Mouse (Mus musculus) liver (tissue): ENCODE measurements around the gene Iqcm.
"Not testable (repeated sequence)": the region's sequence is repeated elsewhere in the genome, so short reads cannot be mapped to it uniquely, and the experiment has no call there.

Experiments used
- DNase-seq: peaks from one replicate; pipeline ENCODE4 v3.0.0-alpha.2; 2020; ENCODE audit warnings: mixed read lengths

Gene Iqcm

GRCm38 (mm10) chr8:75448394-75448793 is at the start of gene Iqcm:
Gene Iqcm (plus strand): TSS chr8:75448694.
- no peak for DNase-seq

DNA sequence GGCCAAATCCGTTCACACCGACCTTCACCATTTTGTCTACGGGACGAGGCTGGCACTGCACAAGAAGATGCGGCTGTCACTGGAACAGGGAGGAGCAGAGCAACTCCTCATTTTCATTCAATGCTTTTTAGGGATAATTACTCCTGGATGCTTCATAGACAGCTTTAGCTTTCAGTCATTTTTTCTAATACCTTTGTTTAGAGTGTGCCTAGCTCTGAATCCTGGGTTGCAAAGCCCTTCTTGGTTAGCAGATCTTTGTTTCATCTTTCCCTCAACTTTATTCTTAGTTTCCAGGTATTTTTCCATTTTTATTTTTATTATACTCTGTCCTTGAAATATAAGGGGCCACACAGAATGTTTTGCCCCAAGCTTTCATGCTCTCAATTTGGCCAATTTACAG is 42.0 kb upstream of the Iqcm start, which contains the start of gene Gm10358:
TSS of gene Gm10358 (minus strand) at position 101 of the 400 bp plus-strand sequence.
- no peak for DNase-seq

DNA sequence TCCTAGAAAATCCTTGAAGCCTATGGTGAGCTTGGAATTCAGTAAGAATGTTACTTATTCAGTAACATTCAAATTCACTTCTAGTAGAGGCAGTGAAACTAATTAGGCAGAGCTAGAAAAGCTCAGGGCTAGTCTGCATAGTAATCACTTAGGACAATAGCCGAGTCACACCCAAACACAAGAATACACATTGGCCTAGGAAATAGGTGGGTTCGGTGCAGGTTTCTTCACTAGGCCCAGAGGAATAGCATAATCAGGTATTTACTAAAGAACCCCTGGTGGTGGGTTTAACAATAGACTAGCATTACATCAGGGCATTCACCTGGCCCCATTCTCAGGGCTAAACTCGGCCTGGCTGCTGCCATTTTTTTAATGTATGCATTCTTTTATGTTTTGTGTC is 32.8 kb upstream of the Iqcm start:
- DNase-seq, result not testable (repeated sequence)

DNA sequence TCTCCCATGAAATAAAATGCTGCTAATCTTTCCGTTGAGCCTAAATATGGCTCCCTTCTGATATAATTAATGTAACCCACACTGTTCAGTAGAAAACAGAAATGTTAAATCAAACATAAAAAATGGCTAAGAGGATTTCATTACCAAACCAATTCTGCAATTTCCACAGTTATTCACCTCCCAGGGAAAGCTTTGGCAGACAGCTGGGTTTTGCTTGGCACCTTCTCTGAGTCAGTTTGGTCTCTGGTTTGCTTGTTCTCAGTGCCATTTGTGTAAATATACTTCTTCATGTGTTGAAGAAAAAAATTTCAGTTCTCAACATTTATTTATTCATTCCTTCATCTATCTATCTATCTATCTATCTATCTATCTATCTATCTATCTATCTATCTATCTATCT is 28.3 kb downstream of the Iqcm start:
- no peak for DNase-seq

- no peak for DNase-seq
These were observed 40.7 kb downstream of the Iqcm start for GRCm38 (mm10) chr8:75489035-75489678.

- DNase-seq, result no peak
These were observed 60.8 kb downstream of the Iqcm start for GRCm38 (mm10) chr8:75509299-75509698.

DNA sequence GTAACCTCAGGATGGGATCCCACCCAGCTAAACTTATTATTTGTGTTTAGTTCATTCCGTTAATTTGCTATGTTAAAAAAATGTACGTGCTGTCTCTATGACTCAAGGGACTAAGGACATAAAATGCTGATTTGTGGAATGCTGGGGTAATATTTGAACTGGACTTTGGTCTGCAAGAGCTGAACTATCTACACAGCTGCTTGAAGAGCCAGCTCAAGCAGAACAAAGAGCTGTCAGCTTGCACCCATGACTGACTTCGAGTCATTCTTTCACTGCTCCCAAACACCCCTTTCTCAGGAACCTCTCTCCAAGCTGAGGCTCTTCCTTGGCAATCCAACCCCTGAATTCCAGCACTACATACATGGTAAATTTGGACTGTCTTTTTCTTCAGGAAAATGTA is 65.3 kb downstream of the Iqcm start:
- DNase-seq, result no peak

GRCm38 (mm10) chr8:75549284-75549683 is 100.8 kb downstream of the Iqcm start:
- no peak for DNase-seq

DNA sequence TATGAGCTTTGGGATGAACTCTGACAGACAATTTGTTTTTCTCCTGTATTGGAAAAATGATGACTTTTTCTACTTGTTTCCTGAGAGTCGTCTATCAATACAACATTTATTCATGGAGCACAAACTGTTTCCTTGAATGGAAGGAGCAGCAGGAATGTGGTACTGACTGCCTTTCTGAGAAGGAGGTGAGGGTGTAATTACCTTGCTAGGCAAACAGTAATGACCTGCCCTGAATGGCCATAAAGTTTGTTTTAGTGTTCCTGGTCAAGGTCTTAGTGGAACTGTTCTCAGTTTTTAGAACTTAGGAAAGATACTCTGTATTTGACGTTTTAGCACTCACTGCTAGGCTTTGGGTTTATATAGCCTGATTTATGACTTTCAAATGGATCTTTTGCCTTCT is 147.8 kb downstream of the Iqcm start:
- no peak for DNase-seq

DNA sequence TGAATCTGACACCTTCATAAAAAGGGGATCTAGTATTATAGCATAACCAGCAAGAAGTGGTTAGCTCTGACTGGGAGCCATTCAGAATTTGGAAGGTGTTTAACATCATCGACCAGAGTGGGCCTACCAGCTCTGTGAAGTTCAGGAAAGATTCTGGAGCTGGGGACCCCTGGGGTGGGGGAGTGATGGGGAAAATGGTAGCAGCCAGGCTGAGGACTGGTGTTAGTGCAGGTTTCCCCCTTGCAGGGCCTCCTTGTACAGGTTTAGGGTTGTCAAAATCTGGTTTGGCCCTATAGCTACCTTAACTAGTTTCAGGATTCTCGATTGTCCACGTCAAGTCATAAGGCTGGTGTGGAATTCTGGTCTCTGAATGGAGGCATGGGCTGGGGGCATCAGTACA is 194.5 kb downstream of the Iqcm start:
- DNase-seq, result no peak

DNA sequence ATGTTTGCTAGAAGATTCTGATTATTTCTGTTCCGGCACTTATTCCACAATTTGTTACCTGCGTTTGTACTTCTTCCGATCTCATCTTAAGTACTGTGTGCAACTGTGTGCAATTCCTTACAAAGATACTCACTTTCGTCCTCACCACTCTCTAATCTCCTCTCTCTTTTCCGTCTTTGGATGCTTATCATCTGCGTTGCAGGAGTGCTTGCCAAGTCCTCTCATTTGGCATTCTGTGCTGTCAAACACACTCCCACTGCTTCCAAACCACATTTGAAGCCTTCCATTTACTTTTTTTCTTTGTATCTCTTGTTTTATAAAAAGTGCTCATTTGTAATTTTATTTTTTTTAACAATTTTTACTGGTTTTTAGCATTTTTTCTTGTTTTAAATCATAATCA is 210.8 kb downstream of the Iqcm start:
- no peak for DNase-seq

- no peak for DNase-seq
These were observed 298.1 kb downstream of the Iqcm start for GRCm38 (mm10) chr8:75746561-75746960.

GRCm38 (mm10) chr8:75755596-75755995 is 307.1 kb downstream of the Iqcm start:
- no peak for DNase-seq

DNA sequence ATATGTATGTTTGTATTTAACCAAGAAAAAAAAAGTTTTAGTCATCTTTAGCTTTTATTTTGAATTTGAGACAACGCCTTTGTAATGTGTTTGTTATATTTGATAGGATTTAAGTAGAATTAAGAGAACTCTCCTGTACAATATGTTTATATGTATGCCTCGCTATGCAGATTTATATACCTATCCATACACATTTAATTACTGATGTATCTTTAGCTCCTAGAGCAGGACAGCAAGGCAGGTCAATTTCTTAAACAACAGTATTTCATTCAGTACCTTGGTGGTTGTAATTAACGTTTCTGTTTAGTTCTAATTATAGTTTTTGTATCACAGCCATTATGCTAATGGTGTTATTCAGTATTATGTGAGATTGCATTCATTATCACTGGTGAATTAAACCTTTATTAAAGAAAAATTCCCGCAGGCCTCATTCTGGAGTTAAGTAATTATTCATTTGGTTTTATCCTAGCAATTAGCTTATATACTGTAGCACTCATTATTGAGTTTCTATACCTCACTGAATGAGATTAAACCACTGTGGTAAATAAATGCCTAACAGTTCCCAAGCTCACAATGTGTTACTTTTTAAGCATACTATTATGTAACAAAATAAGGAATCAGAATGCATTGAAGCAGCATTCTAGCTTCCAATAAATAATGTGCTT is 380.1 kb downstream of the Iqcm start:
- DNase-seq, result no peak

GRCm38 (mm10) chr8:75835245-75835644 is 386.8 kb downstream of the Iqcm start:
- no peak for DNase-seq

GRCm38 (mm10) chr8:75917603-75918344 is 469.3 kb downstream of the Iqcm start:
- no peak for DNase-seq

GRCm38 (mm10) chr8:75949166-75949565 is 500.7 kb downstream of the Iqcm start:
- no peak for DNase-seq

DNA sequence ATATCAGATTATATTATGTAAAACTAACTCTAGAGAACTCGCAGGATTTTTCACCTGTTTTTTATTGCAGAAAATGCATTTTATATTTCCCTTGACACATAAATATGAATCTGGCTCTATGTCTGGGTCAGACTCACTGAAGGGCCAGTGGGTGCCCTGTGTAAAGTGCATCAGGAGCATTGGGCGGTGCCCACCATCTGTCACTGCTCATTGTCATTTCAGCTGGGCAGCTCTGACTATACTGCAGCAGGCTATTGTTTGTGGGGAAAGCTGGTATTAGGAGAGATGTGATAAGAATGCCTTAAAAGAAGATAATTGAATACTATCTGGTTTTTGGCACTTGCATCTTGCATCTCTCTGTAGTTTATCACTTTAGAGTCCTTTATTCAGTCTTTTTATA is 507.5 kb downstream of the Iqcm start:
- no peak for DNase-seq

DNA sequence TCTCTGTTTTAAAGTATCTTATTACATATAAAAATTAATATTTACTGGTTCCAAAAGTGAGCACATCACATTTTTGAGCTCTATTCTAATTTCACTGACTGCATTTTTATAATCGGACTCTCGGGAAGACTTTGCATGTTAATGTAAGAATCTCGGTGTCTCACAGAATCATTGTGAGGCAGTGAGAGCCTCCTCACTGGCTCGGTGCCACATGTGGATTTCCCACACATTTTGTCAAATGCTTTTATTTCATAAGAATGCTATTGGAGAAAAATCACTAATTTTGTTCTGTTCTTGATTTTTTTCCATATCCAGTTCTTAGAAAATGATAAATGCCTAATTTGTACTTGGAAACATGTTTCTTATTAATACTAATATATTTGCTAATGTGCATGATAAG is 570.0 kb downstream of the Iqcm start:
- no peak for DNase-seq
